12 mouse cellular contexts compared by ENCODE assay signal in genomic region chr3:51128491-51129155, GRCm38 (mm10).
DNase-seq lines count a peak whose midpoint lies in the region; ATAC-seq lines count a peak whose summit lies in the region.
"Had no signal": no experiment of that assay in that cellular context is flagged by ENCODE, and none has a peak within 500 bp of the region (broad histone marks: within the 10 kb centered on the region; RNA-seq: fewer than 3 reads in every experiment).

No protein-coding gene starts in this region.

- peak; percentile 99 for ATAC-seq in granulocyte monocyte progenitor cell, adult 5-6 weeks (replicated peaks; ENCODE audit: poor library complexity, severe bottlenecking)
- no peak for ATAC-seq in erythroblast, adult 5-6 weeks (replicated peaks; ENCODE audit: low FRiP score, poor library complexity, severe bottlenecking)
- ATAC-seq: forebrain, embryonic 15.5 days had no signal

- DNase-seq in lung, postnatal 36 days, result peak; percentile 20
- DNase-seq in lung, postnatal 10 days, result no peak
- peak; percentile 8 for DNase-seq in spleen, adult 12 weeks (ENCODE audit: low spot score)
- DNase-seq in heart, adult 18-20 months, result no peak
- no peak for DNase-seq in adrenal gland, adult 8-10 months
- no peak for DNase-seq in right cerebral cortex, postnatal 14 days
- DNase-seq: adrenal gland, adult 2 months; cerebellum, postnatal 10 days; liver had no signal

Comparison
In these comparisons a context has a peak if more than half of its experiments do, and no peak if none do; other contexts are left out.
1. DNase-seq: peak in lung, postnatal 36 days (single experiment) and spleen, adult 12 weeks (single experiment); none in lung, postnatal 10 days (single experiment), heart, adult 18-20 months (0 of 2), adrenal gland, adult 8-10 months (single experiment) and right cerebral cortex, postnatal 14 days (single experiment).